Mouse (Mus musculus) CH12.LX (cell line): Measurements from ENCODE around the gene Ssbp4.

Experiments
- CHD2 ChIP-seq: IDR thresholded peaks from 2 replicates; pipeline ENCODE4 v1.6.1; 2011; ENCODE audit warnings: low read length, improper control_type of control experiment
- CTCF ChIP-seq, 2 experiments: IDR thresholded peaks in 1 of 2; conservative IDR thresholded peaks in 1 of 2; 2 replicates each; pipeline ENCODE4 v1.5.1; 2011 to 2012; ENCODE audit warnings: low read depth in 2 of 2, low read length in 2 of 2, improper control_type of control experiment in 1 of 2, inconsistent platforms in 1 of 2, mild to moderate bottlenecking in 1 of 2, moderate library complexity in 1 of 2
- ELF1 ChIP-seq: IDR thresholded peaks from 2 replicates; pipeline ENCODE4 v1.6.1; 2014; ENCODE audit warnings: low read depth, mild to moderate bottlenecking, inconsistent platforms, low read length, improper control_type of control experiment
- ETS1 ChIP-seq: conservative IDR thresholded peaks from 2 replicates; pipeline ENCODE4 v1.6.1; 2012; ENCODE audit warnings: low read depth, mild to moderate bottlenecking, inconsistent platforms, low read length, improper control_type of control experiment, moderate library complexity
- GABPA ChIP-seq: IDR thresholded peaks from 2 replicates; pipeline ENCODE4 v1.6.1; 2012; ENCODE audit warnings: low read depth, low read length, improper control_type of control experiment, inconsistent platforms; ENCODE audit not compliant: insufficient replicate concordance
- MAFK ChIP-seq: IDR thresholded peaks from 2 replicates; pipeline ENCODE4 v1.6.1; 2011; ENCODE audit warnings: low read length, improper control_type of control experiment; ENCODE audit not compliant: insufficient replicate concordance
- MXI1 ChIP-seq: IDR thresholded peaks from 2 replicates; pipeline ENCODE4 v1.6.1; 2011; ENCODE audit warnings: mild to moderate bottlenecking, low read depth, low read length, improper control_type of control experiment
- POLR2A ChIP-seq: IDR thresholded peaks from 2 replicates; pipeline ENCODE4 v1.6.1; 2011; ENCODE audit warnings: low read depth, mild to moderate bottlenecking, improper control_type of control experiment, low read length
- RCOR1 ChIP-seq: conservative IDR thresholded peaks from 2 replicates; pipeline ENCODE4 v1.6.1; 2012; ENCODE audit warnings: low read depth, mild to moderate bottlenecking, inconsistent platforms, low read length, improper control_type of control experiment
- UBTF ChIP-seq: IDR thresholded peaks from 2 replicates; pipeline ENCODE4 v1.6.1; 2012; ENCODE audit warnings: low read depth, mild to moderate bottlenecking, inconsistent platforms, low read length, improper control_type of control experiment, moderate library complexity

GRCm38 (mm10) chr8:70558334-70558733 is 50.3 kb downstream of the Ssbp4 start:
- TF ChIP-seq GABPA (no peak), MAFK (no peak), RCOR1 (no peak), ETS1 (no peak), CTCF (conservative IDR thresholded peaks at IDR 0.05 in 1 of 2, IDR thresholded peaks at IDR 0.05 in 1 of 2; ENCODE audit: low read depth in 2 of 2, low read length in 2 of 2) (peak in 1 of 2 experiments; percentile 47; a peak in 2 of 4 replicates), ELF1 (no peak), POLR2A (no peak), MXI1 (no peak), UBTF (no peak), CHD2 (no peak)
